Mouse (Mus musculus) monocyte, adult 59 days (primary cell): Measurements from ENCODE around the gene Nmd3. TPM values are rescaled to one million over a fixed set of nuclear protein-coding genes. Genes with fewer than 3 reads are reported as not detected.

Experiments
- total RNA-seq, 2 experiments: library from RNA; stranded (reverse); gene quantifications; one replicate each; pipeline ENCODE4 v1.2.4; 2023

Gene Nmd3
- 10 to 100 TPM; 64.2 to 82.0 TPM for total RNA-seq

DNA sequence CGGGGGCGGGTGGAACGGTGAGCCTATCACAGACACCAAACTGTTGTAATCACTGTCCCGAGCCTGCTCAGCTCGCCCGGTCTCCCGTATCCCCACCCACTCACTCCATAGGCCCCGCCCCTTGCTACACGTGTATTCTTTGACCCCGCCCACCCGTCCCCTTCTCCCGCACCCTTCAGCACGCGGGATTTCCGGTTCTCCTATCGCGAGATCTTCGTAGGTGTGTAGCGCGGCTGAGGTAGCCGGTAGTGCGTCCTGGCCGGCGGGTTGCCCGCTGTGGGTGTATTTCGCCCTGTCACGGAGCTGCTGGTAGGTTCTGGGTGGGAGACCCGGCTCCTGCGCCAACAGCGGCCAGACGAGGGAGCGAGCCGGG, at the start of gene Nmd3:
Nmd3 (plus strand) TSS at position 172 of the 373 bp plus-strand sequence.

Other genes starting within 250 kb of the Nmd3 start
- 1 to 10 TPM; 3.6 to 4.5 TPM for gene B3galnt1, start 123.0 kb upstream of the Nmd3 start, total RNA-seq
- gene Sptssb, start 138.0 kb downstream of the Nmd3 start, total RNA-seq, result not detected